13 mouse cellular contexts compared by ENCODE assay signal in genomic region chr7:62418346-62418745, GRCm38 (mm10). TPM values are rescaled to one million over a fixed set of nuclear protein-coding genes. Genes with fewer than 3 reads are reported as not detected.
DNase-seq lines count a peak whose midpoint lies in the region; ATAC-seq and TF ChIP-seq lines count a peak whose summit lies in the region.
"Had no signal": no experiment of that assay in that cellular context is flagged by ENCODE, and none has a peak within 500 bp of the region (broad histone marks: within the 10 kb centered on the region; RNA-seq: fewer than 3 reads in every experiment).

No protein-coding gene starts in this region.

- peak overlapping the region; percentile 96 for H3K27ac ChIP-seq in forebrain, embryonic 13.5 days
- no peak overlapping the region for H3K27ac ChIP-seq in limb, embryonic 15.5 days
- H3K27ac ChIP-seq: liver, embryonic 15.5 days had no signal

- 38% methylated on average over 9 of the region's 9 CpGs for WGBS in forebrain, embryonic 13.5 days
- WGBS in limb, embryonic 15.5 days, result 70% methylated on average over 9 of the region's 9 CpGs

- peaks cover 5% of the 10 kb centered on the region; the same call in 1 of the 2 replicates for H3K9me3 ChIP-seq in E14TG2a.4 (ENCODE audit: low read length)
- H3K9me3 ChIP-seq in forebrain, embryonic 13.5 days (replicated peaks), result peaks cover 18% of the 10 kb centered on the region
- 0 out of 2 replicates have a peak, but pooled peaks cover 6% of the 10 kb centered on the region for H3K9me3 ChIP-seq in limb, embryonic 15.5 days
- H3K9me3 ChIP-seq: liver, embryonic 15.5 days had no signal

- no peak for ATAC-seq in forebrain, embryonic 13.5 days
- no peak for ATAC-seq in limb, embryonic 15.5 days (ENCODE audit: insufficient number of reproducible peaks, low FRiP score, low TSS enrichment, low read depth)

- H3K4me1 ChIP-seq in E14TG2a.4 (replicated peaks; ENCODE audit: low read depth, low read length), result peaks cover 29% of the 10 kb centered on the region
- 0 out of 2 replicates have a peak, but pooled peaks cover 7% of the 10 kb centered on the region for H3K4me1 ChIP-seq in forebrain, embryonic 13.5 days
- H3K4me1 ChIP-seq in limb, embryonic 15.5 days, result peaks cover 12% of the 10 kb centered on the region

- TF ChIP-seq CTCF in E14TG2a.4 (conservative IDR thresholded peaks at IDR 0.05; ENCODE audit: low read length), result no peak

- H3K4me2 ChIP-seq in forebrain, embryonic 13.5 days, result peak overlapping the region; percentile 73
- H3K4me2 ChIP-seq in limb, embryonic 15.5 days, result peak overlapping the region; percentile 69

- peak overlapping the region; percentile 86 for H3K9ac ChIP-seq in forebrain, embryonic 13.5 days
- no peak overlapping the region for H3K9ac ChIP-seq in limb, embryonic 15.5 days
- H3K9ac ChIP-seq: liver, embryonic 15.5 days had no signal

- peak overlapping the region; percentile 100 for H3K4me3 ChIP-seq in E14TG2a.4 (replicated peaks; ENCODE audit: low read length)
- H3K4me3 ChIP-seq in forebrain, embryonic 13.5 days, result peak overlapping the region; percentile 71
- H3K4me3 ChIP-seq in limb, embryonic 15.5 days, result peak overlapping the region; percentile 66; the same call in 1 of the 2 replicates
- H3K4me3 ChIP-seq: liver, embryonic 15.5 days had no signal

- peak; percentile 2 to 3 for DNase-seq in cerebellum, postnatal 36 days
- DNase-seq in cerebellum, adult 8-10 months, result no peak
- no peak for DNase-seq in testis, postnatal 10 days (ENCODE audit: low spot score)
- DNase-seq in embryo, embryonic 10.5 days (ENCODE audit: low spot score), result no peak
- DNase-seq in Muller cell, postnatal 12 days (ENCODE audit: inconsistent ontology term), result no peak
- DNase-seq: B cell, adult 2 months; heart, postnatal 10 days; right cerebral cortex, adult 18-20 months; thymus, postnatal 25 days had no signal

- H3K36me3 ChIP-seq in E14TG2a.4 (ENCODE audit: insufficient read depth, low read length), result no peaks in the 10 kb centered on the region
- no peaks in the 10 kb centered on the region for H3K36me3 ChIP-seq in forebrain, embryonic 13.5 days (ENCODE audit: poor library complexity, severe bottlenecking)
- no peaks in the 10 kb centered on the region for H3K36me3 ChIP-seq in limb, embryonic 15.5 days
- H3K36me3 ChIP-seq: liver, embryonic 15.5 days had no signal

- H3K27me3 ChIP-seq in E14TG2a.4 (ENCODE audit: insufficient read depth, low read length), result peaks cover 4% of the 10 kb centered on the region; the same call in 1 of the 2 replicates
- no peaks in the 10 kb centered on the region for H3K27me3 ChIP-seq in forebrain, embryonic 13.5 days
- no peaks in the 10 kb centered on the region for H3K27me3 ChIP-seq in limb, embryonic 15.5 days
- H3K27me3 ChIP-seq: liver, embryonic 15.5 days had no signal

RNA-seq across cellular contexts. Expression of gene Mkrn3, which starts 1.6 kb away (rescaled TPM):
- 21.7 and 25.0 TPM in 2 replicates for polyA plus RNA-seq in forebrain, embryonic 13.5 days (2015; fragmentation: Nextera tagmentation; extraction: Ambion mirVana)
- 6.2 and 6.5 TPM in 2 replicates for polyA plus RNA-seq in limb, embryonic 15.5 days (2015; fragmentation: Nextera tagmentation; extraction: Ambion mirVana)

RNA-seq across cellular contexts. Expression of gene Magel2, which starts 41.5 kb away (rescaled TPM):
- 16.6 and 22.1 TPM in 2 replicates for polyA plus RNA-seq in forebrain, embryonic 13.5 days (2015; fragmentation: Nextera tagmentation; extraction: Ambion mirVana)
- polyA plus RNA-seq in limb, embryonic 15.5 days (2015; fragmentation: Nextera tagmentation; extraction: Ambion mirVana), result 5.1 and 10.0 TPM in 2 replicates

RNA-seq across cellular contexts. Expression of gene Peg12, which starts 46.0 kb away (rescaled TPM):
- 56.3 and 66.0 TPM in 2 replicates for polyA plus RNA-seq in forebrain, embryonic 13.5 days (2015; fragmentation: Nextera tagmentation; extraction: Ambion mirVana)
- 26.2 and 27.1 TPM in 2 replicates for polyA plus RNA-seq in limb, embryonic 15.5 days (2015; fragmentation: Nextera tagmentation; extraction: Ambion mirVana)

Comparison
In these comparisons a context has a peak if more than half of its experiments do, and no peak if none do; other contexts are left out.
1. DNase-seq: peak in cerebellum, postnatal 36 days (2 of 2); none in cerebellum, adult 8-10 months (single experiment), testis, postnatal 10 days (single experiment), embryo, embryonic 10.5 days (single experiment) and Muller cell, postnatal 12 days (single experiment).
2. Peak in every context shown above with its lines, with median percentiles within 50 percentile points of each other: H3K4me3 ChIP-seq.